Mouse (Mus musculus) brain, adult 2 months (tissue): ENCODE results near the gene Ift43.

ENCODE experiments used
- DNase-seq: peaks from one replicate; pipeline ENCODE4 v3.0.0; 2011; ENCODE audit warnings: low read depth, low spot score

Gene Ift43

GRCm38 (mm10) chr12:86129005-86129404, 46.7 kb downstream of the Ift43 start:
- DNase-seq = no peak

GRCm38 (mm10) chr12:86129696-86130095, 47.4 kb downstream of the Ift43 start:
- DNase-seq = no peak

GRCm38 (mm10) chr12:86132799-86133198, 50.5 kb downstream of the Ift43 start:
- peak; percentile 90 for DNase-seq

- peak; percentile 29 for DNase-seq
Measured at GRCm38 (mm10) chr12:86135691-86136090, 53.4 kb downstream of the Ift43 start.

GRCm38 (mm10) chr12:86138696-86139095, 56.4 kb downstream of the Ift43 start:
- no peak for DNase-seq

GRCm38 (mm10) chr12:86142389-86142788, 60.0 kb downstream of the Ift43 start:
- DNase-seq = no peak

GRCm38 (mm10) chr12:86146246-86146645, 63.9 kb downstream of the Ift43 start:
- no peak for DNase-seq

GRCm38 (mm10) chr12:86148271-86148670, 65.9 kb downstream of the Ift43 start:
- DNase-seq = no peak

- DNase-seq = no peak
Measured at GRCm38 (mm10) chr12:86149087-86149486, 66.7 kb downstream of the Ift43 start.

GRCm38 (mm10) chr12:86151941-86152340, 69.6 kb downstream of the Ift43 start:
- no peak for DNase-seq

GRCm38 (mm10) chr12:86153213-86153957, 71.0 kb downstream of the Ift43 start:
- no peak for DNase-seq

- DNase-seq = peak; percentile 88
Measured at GRCm38 (mm10) chr12:86155176-86155575, 72.8 kb downstream of the Ift43 start.

GRCm38 (mm10) chr12:86157166-86157565, 74.8 kb downstream of the Ift43 start:
- DNase-seq = no peak

- peak; percentile 84 for DNase-seq
Measured at GRCm38 (mm10) chr12:86157894-86158444, 75.6 kb downstream of the Ift43 start.

GRCm38 (mm10) chr12:86158689-86159483, 76.5 kb downstream of the Ift43 start:
- peak; percentile 99 for DNase-seq

- peak; percentile 78 for DNase-seq
Measured at GRCm38 (mm10) chr12:86161436-86161835, 79.1 kb downstream of the Ift43 start.

- DNase-seq = peak; percentile 38
Measured at GRCm38 (mm10) chr12:86161942-86162341, 79.6 kb downstream of the Ift43 start.

- DNase-seq = peak; percentile 49
Measured at GRCm38 (mm10) chr12:86162890-86163816, 80.8 kb downstream of the Ift43 start.

GRCm38 (mm10) chr12:86166244-86166643, 83.9 kb downstream of the Ift43 start:
- DNase-seq = peak; percentile 28

- DNase-seq = peak; percentile 73
Measured at GRCm38 (mm10) chr12:86167075-86167474, 84.7 kb downstream of the Ift43 start.

- no peak for DNase-seq
Measured at GRCm38 (mm10) chr12:86168712-86169111, 86.4 kb downstream of the Ift43 start.
